Mouse (Mus musculus) heart, postnatal 10 days (tissue): ENCODE data around the gene Tubb4a. TPM values are rescaled to one million over a fixed set of nuclear protein-coding genes. Genes with fewer than 3 reads are reported as not detected.
A peak's percentile ranks its signal among the peaks of the same experiment; 100 is the strongest.
"Not testable (repeated sequence)": the region's sequence is repeated elsewhere in the genome, so short reads cannot be mapped to it uniquely, and the experiment has no call there.

Experiments
- DNase-seq, 2 experiments: peaks; one replicate each; pipeline ENCODE4 v3.0.0; 2021
- intact Hi-C: fragments of 180-260 bp; cut with DNase I; formaldehyde crosslinking; loops from one replicate; pipeline ENCODE4 v1.15.1; 2025
- total RNA-seq, 2 experiments: library from RNA; stranded (reverse); gene quantifications; 2 replicates each; pipeline ENCODE4 v1.2.3; 2021

Gene Tubb4a
- total RNA-seq, 2 experiments from 2014 or later, result 7.0 to 7.4 TPM

DNA sequence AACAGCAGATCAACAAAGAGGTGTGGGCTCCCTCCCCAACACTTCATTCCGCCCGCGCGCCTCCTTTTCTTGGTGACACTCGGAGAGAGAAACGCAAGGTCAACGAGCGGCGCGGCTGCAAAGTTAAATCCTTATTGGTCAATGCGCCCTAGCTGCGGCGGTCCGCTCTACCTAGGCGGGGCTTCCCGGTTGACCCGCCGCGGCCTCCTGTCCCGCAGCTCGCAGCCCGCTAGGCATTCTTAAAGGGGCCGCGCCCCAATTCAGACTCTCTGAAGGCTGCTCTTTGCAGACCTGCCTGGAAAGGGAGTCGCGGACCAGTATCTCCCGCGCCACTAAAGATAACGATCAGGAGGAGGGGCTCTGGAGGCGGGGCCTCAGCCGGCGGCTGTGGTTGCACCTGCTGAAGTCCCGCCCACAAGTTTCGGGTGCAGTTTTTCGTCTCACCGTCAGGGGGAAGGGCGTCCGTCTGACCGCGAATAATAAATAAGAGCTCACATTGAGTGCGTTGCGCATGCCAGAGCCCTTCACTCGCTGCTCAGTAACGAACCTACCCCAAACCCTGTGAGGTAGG lies 27.3 kb downstream of the Tubb4a start:
- peak; percentile 96 for DNase-seq
- intact Hi-C loops, result loop anchor here (1.0 to 5.0 kb wide), 3 partner anchors 28 to 187 kb away; partner anchors contain the start of genes Gpr108 and Trip10

- intact Hi-C loops, result no loop called here
Measured at GRCm38 (mm10) chr17:57059486-57059977, 28.1 kb downstream of the Tubb4a start, which contains the start of gene Slc25a23. Gene Slc25a23, minus strand, starts transcription at chr17:57059863.

DNA sequence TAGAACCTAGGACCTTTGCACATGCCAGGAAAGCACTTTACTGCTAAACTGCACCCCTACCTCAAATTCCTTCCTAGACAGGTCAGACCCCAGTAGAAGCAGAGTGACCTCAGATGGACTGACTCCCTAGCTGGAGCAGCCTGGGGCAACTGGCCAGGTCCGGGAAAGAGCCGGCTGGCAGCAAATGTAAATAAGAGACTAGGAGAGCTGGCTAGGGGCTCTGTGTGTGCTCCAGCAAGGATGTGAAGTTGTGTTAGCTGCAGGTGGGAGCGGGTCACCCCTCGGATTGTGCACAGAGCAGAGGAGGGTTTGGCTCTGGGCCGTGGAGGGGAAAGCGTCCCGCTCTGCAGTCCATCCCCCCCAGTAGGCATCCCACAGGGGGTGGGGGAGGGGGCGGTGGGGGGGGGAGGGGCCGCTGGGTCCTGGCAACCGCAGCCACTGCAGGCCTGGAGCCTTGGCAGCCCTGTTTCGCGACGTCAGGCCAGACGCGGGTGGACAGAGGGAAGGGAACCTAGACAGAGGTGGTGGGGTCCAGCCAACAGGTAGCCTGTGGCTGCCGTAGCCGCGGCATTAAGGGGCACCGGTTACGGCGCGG lies 28.6 kb downstream of the Tubb4a start, which contains the start of gene Crb3:
Gene Crb3 (plus strand): TSS at position 215 of the 595 bp plus-strand sequence.
- intact Hi-C loops, result no loop called here
- DNase-seq, result peak; percentile 75

More at GRCm38 (mm10) chr17:57059486-57059977, 28.1 kb downstream of the Tubb4a start, which contains the start of gene Slc25a23:
- DNase-seq, result peak; percentile 73 to 80

GRCm38 (mm10) chr17:57056246-57056645 lies 31.3 kb downstream of the Tubb4a start:
- intact Hi-C loops, result no loop called here

DNA sequence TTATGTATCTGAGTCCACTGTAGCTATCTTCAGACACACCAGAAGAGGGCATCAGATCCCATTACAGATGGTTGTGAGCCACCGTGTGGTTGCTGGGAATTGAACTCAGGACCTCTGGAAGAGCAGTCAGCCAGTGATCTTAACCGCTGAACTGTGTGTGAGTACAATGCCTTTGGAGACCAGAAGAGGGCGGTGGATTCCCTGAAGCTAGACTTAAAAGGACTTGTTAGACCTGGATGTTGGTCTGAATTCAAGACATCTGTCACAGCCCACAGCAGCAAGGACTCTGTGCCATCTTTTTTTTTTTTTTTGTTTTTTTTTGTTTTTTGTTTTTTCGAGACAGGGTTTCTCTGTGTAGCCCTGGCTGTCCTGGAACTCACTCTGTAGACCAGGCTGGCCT lies 35.9 kb downstream of the Tubb4a start:
- intact Hi-C loops, DNase-seq: not testable (repeated sequence)

More at GRCm38 (mm10) chr17:57056246-57056645, 31.3 kb downstream of the Tubb4a start:
- no peak for DNase-seq

DNA sequence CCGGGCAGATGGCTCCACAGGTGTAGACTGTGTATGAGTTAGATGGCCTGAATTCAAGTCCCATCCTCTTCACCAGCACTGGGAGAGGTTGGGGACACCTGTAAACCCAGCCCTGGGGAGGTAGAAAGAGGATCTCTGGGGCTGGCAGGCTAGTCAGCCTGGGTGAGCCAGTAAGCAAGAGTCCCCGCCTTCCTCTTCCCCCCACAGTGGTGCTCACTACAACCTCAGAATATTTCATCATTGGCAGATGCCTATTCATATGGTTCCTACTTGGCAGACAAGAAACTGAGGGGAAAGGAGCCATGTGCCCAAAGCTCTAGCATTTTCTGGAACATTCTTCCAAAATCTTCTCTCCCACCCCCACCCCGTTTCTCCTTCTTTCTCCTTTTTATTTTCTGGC lies 38.8 kb downstream of the Tubb4a start:
- intact Hi-C loops, result no loop called here
- DNase-seq, result no peak

DNA sequence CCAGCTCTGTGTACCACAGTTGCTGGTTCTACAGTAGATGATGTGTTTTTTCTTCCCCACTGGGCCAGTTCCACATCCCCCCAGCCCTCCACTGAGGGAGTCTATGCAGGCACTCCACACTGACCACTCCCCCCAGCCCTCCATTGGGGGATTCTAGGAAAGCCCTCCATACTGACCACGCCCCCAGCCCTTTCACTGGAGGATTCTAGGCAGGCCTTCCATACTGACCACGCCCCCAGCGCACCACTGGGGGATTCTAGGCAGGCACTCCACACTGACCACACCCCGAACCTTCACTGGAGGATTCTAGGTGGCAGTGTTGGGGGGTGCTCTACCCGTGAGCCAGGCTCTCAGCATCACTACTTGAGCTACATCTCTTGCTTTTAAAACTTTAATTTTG lies 40.2 kb downstream of the Tubb4a start:
- DNase-seq, result no peak
- intact Hi-C loops, result no loop called here

GRCm38 (mm10) chr17:57041554-57041953 lies 46.0 kb downstream of the Tubb4a start, which contains the start of gene Slc25a41:
Gene Slc25a41, minus strand, starts transcription at chr17:57041654.
- no peak for DNase-seq
- intact Hi-C loops, result no loop called here

DNA sequence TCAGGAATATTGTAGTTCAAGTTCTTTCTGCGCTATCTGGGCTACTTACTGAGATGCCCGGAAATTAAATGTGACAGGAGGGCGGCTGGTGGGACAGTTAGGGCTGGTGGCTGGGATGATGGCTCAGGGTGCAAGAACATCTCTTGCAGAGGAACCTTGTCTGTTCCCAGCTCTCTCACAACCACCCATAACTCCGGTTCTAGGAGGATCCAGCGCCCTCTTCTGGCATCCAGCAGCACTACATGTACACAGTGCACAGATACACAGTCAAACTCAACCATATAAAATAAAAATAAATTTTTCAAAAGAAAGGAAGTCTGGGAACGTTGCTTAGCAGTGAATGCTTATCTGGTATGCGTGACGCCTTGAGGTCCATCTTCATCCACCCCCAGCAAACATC lies 48.6 kb downstream of the Tubb4a start:
- DNase-seq, result no peak

DNA sequence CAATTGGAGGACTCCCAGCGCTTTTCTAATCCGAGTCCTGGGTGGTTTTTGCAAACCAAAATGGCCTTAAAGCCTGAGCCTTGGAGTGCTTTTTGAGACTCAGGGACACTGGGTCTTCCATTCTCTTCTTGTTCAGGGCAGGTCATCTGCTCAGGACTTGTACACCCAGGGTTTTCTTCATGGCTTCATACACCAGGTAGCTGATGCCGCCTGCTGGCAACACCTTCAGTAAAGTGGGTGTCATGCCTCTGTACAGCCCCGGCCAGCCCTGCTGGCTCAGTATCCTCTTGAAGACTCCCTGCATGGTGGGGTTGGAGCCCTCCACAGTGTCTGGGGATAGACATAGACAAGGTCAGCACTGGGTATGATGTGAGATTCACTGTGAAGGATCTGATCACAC lies 54.7 kb downstream of the Tubb4a start:
- intact Hi-C loops, result loop anchor here (2.0 kb wide), 1 partner anchor 28 kb away; no protein-coding TSS in a partner anchor
- DNase-seq, result no peak

More for the DNA sequence above, 48.6 kb downstream of the Tubb4a start:
- intact Hi-C loops, result no loop called here

GRCm38 (mm10) chr17:57031661-57032420 lies 55.7 kb downstream of the Tubb4a start:
- peak; percentile 100 for DNase-seq
- intact Hi-C loops, result loop anchor here (2.0 kb wide), 2 partner anchors 19 to 29 kb away; no protein-coding TSS in a partner anchor

DNA sequence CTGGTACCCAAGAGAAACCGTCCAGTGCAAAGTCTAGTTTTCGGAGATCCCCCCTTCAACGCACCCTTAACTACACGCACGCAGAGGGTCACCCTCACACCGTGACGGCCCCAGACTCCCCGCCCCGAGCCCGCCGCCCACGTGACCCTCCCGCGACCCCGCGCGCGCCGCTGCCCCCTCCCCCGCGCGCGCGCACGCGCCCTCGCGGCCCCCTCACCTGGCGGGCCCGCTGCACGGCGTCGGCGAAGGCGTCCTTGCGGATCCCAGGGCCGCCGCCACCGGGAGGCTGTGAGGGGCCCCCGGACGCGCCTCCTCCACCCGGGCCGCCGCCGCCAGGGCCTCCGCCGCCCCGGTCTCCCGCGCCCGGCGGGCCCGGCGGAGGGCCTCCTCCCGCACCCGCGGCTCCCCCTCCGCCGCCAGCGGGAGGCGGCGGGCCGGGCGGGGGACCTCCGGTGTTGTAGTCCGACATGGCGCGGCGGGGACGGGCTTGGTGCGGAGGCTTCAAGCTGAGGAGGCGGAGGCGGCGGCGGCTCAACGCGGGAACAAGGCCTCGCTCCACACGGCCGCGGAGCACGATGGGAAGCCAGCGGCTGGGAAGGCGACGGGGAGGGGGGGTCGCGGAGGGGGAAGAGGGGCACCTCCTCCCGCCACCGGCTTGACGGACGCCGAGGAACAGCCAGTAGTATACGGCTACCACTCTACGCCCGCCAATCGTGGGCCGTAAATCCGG lies 56.5 kb downstream of the Tubb4a start, which contains the start of gene Khsrp:
Gene Khsrp (minus strand): TSS at position 592 of the 730 bp plus-strand sequence.
- intact Hi-C loops, result loop anchor here (2.0 kb wide), 1 partner anchor 18 kb away; no protein-coding TSS in a partner anchor
- peak; percentile 56 to 64 for DNase-seq

Other genes starting within 250 kb of the Tubb4a start
- not detected for gene Acsbg2, start 213.3 kb downstream of the Tubb4a start, total RNA-seq
- gene 1700061G19Rik, start 212.3 kb downstream of the Tubb4a start, total RNA-seq, result under 1 TPM; 0.10 to 0.12 TPM
- 10 to 100 TPM; 28.3 to 30.8 TPM for gene Mllt1, start 152.4 kb downstream of the Tubb4a start, total RNA-seq
- gene Acer1, start 105.7 kb downstream of the Tubb4a start, total RNA-seq, result not detected
- 10 to 100 TPM; 60.1 to 60.6 TPM for gene Clpp, start 97.5 kb downstream of the Tubb4a start, total RNA-seq
- gene Alkbh7, start 90.4 kb downstream of the Tubb4a start, total RNA-seq, result 10 to 100 TPM; 46.7 to 50.4 TPM
- not detected for gene Pspn, start 87.8 kb downstream of the Tubb4a start, total RNA-seq
- 10 to 100 TPM; 29.0 to 30.0 TPM for gene Gtf2f1, start 76.5 kb downstream of the Tubb4a start, total RNA-seq
- gene Gm17949, start 76.3 kb downstream of the Tubb4a start, total RNA-seq, result not detected
- 10 to 100 TPM; 81.4 to 83.4 TPM for gene Khsrp, start 56.3 kb downstream of the Tubb4a start, total RNA-seq
- not detected for gene Slc25a41, start 46.1 kb downstream of the Tubb4a start, total RNA-seq
- under 1 TPM; 0.35 to 0.57 TPM for gene Crb3, start 28.7 kb downstream of the Tubb4a start, total RNA-seq
- gene Slc25a23, start 27.9 kb downstream of the Tubb4a start, total RNA-seq, result 10 to 100 TPM; 75.0 to 86.6 TPM
- 1 to 10 TPM; 1.3 to 2.3 TPM for gene Dennd1c, start 9.3 kb downstream of the Tubb4a start, total RNA-seq
- gene Tnfsf9, start 17.5 kb upstream of the Tubb4a start, total RNA-seq, result under 1 TPM; 0.67 to 0.79 TPM
- gene Cd70, start 62.0 kb upstream of the Tubb4a start, total RNA-seq, result not detected
- not detected for gene Tnfsf14, start 106.4 kb upstream of the Tubb4a start, total RNA-seq
- gene C3, start 140.4 kb upstream of the Tubb4a start, total RNA-seq, result 10 to 100 TPM; 42.3 to 66.3 TPM
- 10 to 100 TPM; 26.5 TPM for gene Gpr108, start 160.7 kb upstream of the Tubb4a start, total RNA-seq
- 10 to 100 TPM; 57.8 to 72.1 TPM for gene Trip10, start 161.7 kb upstream of the Tubb4a start, total RNA-seq
- gene Vav1, start 191.3 kb upstream of the Tubb4a start, total RNA-seq, result 1 to 10 TPM; 1.4 to 2.3 TPM